Mouse (Mus musculus) NIH3T3 (cell line): ENCODE results near the gene Mat1a.
A peak's percentile ranks its signal among the peaks of the same experiment; 100 is the strongest.

Experiments used
- DNase-seq: peaks from one replicate; pipeline ENCODE4 v3.0.0-alpha.2; 2012; ENCODE audit warnings: low read depth

The Mat1a gene

DNA sequence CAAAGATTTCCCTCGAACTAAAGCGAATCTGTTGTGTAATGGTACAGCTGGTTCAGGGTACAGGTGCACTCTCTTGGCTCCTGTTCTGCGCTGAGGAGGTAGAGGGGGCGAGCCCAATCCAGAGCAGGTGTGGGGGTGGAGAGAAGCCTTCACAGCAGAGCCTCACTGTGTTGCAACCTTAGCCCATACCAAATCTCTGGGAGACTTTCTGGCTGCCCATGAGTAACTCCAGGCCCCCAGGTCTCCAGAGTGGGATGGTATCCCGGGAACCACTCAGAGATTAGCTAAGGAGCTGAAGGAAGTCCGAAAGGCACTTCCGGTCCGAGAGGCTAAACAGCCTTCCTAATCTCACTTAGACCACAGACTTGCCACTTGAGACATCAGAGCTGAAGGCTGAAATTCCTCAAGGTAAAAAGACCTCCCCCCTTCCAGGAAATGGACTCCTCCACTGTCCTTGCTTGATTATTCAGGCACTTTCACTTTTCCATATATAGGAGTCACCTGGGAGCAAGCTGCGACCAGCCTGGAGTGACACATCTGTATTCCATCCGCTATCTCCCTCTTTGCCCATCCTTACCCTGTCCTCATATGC, at the start of gene Mat1a:
Gene Mat1a, plus strand, starts transcription at position 183 of the 592 bp plus-strand sequence.
- DNase-seq, result peak; percentile 4

DNA sequence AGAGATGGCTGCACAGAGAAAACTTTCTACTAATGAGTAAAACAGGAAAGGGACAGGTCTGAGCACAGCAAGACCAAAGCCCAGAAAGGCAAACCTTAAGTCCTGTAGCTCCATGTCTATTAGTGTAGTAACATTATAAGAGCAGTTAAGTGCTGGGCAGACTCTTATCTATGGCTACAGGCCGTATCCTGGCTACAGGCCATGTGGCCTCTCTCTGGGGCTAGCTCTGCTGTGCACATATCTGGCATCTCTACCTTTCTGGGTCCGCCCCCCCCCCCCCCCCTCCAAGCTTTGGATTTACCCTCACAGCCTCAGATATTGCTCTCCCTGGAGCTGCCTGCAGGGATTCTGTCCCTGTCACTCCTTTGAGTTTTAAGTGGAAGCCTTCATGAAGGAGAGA, 39.7 kb upstream of the Mat1a start:
- no peak for DNase-seq

DNA sequence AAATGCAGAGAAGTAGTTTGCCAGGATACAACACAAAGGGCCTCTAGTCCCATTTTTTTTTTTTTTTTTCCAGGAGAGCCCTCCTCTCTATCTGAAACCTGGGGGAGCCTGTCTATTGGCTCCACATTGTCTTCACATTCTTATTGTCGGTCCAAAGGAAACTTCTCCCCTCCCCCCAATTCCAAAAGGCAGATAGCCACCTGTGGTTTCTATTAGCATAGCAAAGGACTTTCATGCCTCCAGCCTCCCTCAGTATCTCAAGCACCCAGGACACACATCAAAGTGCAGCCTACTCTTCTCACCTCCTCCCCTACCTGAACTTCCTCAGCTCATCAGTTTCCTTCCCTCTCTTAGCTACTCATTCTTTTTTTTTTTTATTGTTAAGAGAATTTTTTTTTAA, 38.4 kb upstream of the Mat1a start:
- DNase-seq, result no peak

DNA sequence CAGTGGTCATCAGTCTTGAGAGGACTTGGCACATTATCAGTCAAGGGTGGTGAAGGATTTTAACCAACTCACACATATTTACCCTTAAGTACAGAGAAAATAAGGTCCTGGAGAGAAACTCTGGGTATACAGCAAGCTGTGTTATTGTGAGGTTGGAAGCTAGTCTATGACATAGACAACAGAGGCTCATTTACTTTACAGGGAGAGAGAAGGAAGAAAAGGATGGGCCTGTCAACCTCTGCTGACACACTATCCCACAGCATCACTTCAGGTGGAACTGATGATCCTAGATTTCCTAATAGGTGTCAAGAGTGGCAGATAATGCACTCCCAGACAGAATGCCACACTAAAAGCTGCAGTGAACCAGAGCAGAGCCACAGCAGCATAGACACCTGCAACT, 35.7 kb upstream of the Mat1a start, which contains the start of gene Dydc2:
Gene Dydc2, minus strand, starts transcription at position 101 of the 400 bp plus-strand sequence.
- no peak for DNase-seq

DNA sequence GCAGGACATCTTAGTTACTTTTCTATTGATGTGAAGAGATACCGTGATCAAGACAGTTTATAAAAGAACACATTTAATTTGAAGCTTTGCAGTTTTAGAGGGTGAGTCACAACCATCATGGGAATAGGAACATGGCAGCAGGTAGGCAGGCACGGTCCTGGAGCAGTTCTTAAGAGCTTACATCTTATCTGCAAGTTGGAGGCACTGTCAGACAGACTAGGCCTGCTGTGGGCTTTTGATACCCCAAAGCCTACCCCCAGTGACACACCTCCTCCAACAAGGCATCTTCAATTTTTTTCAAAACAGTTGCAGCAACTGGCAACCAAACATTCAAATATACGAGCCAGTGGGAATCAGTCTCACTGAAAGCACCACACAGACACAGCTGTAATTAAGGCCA, 34.5 kb upstream of the Mat1a start:
- DNase-seq, result no peak

DNA sequence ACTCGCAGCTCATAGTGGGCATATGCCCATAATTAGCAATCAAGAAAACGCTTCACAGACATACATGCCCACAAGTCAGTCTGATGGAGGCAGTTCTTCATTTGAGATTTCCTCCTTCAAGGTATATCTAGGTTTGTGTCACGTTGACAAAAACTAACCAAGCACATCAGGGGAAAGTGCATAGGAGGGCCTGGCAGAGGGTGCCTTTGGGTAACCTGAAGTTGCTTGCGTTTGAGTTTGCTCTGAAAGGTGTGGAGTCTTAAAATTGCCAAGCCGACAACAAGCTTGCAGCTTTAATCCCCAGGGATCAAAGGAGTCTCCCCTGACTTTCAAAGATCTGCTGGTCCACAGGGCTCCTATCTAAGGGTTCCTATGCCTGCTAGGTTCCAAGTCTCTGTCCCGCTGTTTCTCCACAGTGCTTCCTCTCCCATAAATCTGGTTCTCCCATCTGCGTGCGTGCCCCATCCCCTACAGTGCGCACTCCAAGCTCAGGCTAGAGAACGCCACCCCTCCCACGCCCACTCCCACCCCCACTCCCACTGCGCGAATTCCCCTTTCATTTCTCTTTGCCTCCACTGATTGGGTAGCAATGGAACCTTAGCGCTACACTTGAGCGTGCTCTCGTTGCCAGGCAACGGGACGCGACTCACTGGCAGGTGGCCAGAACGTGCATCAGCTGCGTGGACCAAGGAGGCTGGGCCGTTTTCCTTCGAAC, 32.4 kb upstream of the Mat1a start, which contains the start of gene Dydc1:
Gene Dydc1, plus strand, starts transcription at position 683 of the 715 bp plus-strand sequence.
- DNase-seq, result peak; percentile 38

DNA sequence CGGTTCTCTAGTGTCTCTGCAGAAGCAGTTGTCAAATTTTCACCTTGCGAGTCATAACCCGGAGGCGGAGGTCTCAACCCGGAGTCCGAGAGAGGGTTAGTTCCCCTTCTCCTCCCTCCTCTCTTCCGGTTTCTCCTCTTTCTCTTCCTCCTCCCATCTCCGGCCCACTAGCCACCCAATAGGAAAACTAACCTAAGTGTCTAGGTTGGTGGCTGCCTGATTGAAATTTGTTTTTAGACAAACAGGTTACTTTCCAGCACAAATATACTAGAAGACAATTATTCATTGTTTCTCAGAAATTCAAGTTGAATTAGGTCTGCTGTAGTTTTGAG, 31.9 kb upstream of the Mat1a start:
- no peak for DNase-seq

DNA sequence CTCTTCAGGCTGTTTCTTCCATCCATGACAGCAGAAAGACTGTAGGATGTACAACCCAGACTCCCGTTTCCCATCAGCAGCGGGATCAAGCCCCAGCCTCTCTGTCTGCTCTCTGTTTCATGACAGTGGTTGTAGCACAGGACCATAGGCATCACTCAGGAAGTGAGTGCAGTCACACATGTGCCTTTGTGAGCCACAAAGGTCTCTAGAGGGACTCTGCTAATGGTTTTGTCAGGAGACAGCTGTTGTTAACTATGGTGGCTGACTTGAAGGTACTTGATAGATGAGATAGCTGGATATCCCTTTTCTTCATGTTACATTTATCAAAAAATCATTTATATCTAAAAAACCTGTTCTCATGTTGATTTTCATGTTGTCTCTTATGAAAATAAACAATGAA, 22.4 kb upstream of the Mat1a start:
- no peak for DNase-seq

DNA sequence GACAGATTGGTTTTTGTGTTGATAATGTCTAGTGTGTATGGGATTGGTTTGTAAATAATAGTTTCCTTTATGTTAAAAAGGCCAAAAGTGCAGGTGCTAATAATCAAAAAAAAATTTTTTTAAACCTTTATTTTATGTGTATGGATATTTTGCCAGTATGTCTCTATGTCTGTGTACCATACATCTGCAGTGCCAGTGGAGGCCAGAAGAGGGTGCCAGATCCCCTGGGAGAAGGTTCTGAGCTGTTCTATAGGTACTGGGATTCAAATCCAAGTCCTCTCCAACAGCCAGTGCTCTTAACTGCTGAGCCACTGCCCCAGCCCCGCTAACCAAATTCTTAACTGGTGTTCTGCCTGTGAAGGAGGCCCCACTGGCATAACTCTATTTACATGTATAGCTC, 17.3 kb upstream of the Mat1a start:
- peak; percentile 41 for DNase-seq

DNA sequence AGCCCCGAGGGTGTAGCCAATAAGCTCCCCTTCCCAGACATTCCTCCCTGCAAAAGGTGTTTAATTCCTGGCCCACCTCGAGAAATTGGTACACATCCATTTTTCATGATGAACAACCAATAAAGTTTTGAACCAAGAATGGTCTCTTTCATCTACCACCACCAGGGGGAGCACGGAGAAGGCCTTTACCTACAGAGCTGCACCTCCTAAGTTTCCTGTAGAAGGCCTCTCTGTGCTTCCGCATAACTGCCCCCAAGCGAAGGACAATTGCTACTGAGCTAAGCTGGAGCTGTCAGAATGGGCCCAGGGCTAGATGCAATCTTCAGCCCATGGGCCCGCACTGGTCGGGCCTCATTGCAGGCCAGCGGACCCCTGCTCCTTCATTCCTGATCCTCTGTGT, 14.1 kb upstream of the Mat1a start:
- DNase-seq, result peak; percentile 53

DNA sequence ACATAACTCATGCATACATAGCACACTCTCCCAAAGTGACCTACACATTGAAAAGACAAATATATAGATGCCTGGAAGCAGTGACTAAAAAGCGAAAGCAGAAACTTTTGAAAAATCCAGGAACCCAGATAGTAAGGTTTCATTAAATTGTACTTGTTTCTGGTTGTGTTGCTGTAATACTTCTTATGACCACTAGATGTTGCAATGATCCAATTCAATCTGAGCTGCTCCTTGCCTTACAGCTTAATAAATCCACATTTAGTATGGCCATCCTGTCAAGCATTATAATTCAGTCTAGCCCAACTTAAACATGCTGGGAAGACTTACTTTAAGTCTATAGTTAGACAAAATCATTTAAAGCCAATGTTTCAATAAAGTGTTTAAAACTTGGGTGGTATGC, 10.7 kb upstream of the Mat1a start:
- peak; percentile 49 for DNase-seq

DNA sequence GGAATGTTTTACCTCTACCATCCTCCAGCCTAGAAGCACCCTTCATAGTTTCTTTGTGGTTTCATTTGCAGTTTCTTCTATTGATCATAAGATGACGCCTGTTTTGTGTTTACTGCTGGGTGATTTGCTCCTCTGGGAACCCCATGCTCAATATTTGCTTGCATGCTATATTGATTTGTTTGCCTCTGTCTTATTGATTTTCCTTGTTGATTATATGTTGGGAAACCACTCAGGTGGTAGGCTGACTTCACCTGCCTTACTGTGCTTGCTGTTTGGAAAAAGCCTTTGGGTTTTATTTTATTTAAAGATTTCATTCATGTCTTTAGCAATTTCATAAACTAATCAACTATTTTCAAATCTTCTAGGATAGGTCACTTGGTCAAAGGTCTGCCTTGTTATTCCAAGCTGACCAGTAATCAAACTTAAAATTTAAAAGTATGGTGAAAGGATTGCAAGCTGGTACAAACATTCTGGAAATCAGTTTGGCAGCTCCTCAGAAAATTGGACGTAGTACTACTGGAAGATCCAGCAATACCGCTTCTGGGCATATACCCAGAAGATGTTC, 8.5 kb upstream of the Mat1a start:
- DNase-seq, result no peak

DNA sequence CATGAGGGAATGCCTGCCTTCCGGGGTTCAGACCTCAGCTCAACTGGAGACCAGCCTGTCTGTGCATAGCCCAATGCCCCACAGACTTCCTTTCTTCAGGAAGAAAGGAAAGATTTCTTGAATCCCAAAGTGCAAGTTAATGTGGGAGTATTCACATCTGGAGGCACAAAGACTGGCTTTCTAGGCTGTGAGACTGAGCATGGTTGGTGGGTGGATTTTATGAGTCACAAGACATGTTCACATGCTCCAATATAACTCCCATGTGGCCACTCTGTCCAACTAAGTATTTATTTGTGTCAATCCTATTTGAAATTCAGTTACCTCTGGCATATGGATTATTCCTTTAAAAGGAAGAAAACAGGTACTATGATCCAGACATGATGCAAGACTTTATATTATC, 6.1 kb upstream of the Mat1a start:
- peak; percentile 23 for DNase-seq

DNA sequence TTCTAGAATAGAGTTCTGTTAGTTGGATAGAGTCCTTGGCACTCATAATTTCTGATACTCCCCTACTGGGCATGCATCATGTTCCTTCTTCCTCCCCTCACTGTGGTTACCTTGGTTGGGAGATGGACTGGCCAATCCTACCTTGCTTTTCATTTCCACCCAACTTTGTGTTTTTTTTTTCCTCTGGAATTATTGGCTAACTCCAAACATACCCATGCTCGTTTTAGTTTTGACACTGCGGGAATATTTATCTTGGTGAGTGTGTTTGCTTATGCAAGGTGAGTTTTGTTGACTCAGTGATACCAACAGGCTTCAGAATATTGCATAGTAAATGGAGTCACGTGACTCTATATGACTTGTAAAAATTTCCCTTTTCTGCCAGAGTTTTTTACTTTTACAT, 4.1 kb upstream of the Mat1a start:
- DNase-seq, result no peak

DNA sequence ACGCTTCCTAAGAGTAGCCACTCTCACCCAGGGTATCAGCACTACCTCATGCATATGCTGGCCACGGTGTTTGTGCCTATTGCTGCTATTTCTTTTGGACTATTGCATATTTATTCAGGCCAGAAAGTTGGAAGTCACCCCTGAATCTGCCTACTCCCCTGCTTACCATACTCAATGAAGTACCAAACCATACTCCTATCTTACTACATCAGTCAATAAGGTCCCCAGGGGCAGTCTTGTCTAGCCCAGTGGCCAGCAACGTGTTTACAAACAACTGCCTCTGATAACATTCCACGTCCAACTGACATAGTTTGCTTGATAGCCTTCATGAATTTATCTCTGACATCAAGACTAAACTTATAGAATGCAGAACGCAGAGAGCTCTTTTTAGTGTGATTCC, 3.6 kb upstream of the Mat1a start:
- no peak for DNase-seq

DNA sequence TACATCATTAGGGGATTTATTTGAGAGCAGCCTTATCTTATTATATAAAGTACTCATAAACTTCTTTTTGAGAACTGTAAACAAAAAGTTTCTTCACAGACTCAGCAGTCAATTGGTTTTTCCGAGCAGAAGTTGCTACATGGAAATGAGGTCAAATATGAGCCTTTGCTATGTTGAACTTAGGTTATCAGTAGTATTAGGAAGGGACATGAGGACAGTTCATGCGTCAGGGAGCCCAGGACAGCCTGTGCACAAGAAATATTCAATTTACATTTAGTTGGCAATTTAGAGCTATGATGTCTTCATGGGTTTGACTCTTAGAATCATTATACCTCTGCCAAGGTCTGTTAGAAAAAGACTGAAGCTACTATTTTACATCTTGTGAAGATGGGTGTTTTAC, 2.6 kb upstream of the Mat1a start:
- no peak for DNase-seq

DNA sequence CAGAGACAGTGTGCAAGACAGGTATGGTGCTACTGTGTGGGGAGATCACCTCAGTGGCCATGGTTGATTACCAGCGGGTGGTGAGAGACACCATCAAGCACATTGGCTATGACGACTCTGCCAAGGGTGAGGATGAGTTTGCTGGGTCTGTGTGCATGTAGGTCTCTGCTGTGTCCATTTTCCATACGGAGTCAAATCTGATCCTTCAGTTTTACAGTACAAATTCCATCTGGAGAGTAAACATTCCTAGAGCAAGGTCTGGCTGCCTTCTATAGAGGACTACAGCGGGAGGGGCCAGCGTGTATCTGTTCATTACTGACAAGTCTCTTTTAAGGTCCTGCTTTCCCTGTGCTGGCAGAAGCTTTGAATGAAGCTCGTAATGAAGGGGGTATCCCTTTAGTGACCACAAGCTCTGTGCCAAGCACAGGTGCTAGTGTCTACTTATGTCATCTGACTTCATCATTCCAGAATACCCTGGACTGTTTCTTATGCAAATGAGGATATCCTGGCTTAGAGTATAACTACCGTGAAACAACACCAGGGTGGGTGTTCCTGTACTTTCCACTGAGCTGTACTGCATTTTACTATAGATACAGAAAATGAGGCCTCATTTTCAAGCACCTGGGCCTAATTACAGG, 6.3 kb downstream of the Mat1a start:
- no peak for DNase-seq

DNA sequence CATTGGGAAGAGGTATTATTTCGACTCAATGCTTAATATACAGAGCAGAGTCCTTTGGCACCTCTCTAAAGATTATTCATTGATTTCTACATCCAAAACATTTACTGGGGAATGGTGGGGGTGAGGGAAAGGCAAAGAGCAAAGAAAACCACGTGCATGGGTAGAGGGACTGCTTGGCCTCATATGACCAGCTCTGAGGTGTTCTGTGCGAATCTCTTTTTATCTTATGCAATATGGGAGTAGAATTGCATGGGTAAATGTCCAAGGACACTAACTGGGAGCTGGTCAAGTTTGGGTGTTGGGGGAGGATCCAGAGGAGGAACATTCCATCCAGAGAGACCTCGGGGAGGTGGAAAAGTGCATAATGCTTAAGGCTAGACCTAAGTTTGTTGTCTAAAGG, 8.1 kb downstream of the Mat1a start:
- no peak for DNase-seq

DNA sequence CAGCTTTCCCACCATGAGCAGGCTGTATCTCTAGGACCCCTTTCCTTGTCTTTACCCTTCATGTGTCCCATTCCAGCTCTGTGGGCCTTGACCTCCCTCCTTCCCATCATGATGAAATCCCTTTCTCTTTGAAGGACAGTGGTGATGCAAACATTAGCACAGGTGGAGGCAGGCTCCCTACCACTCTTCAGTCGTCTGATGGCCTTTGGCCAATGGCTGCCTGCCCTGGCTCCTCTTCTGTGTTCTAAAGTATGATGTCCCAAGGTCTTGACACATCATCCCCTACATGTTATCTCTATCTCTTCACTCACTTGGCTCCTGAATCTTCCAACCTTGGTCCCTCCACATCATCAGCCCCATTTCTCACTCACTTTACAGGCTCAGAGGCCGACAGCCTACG, 11.4 kb downstream of the Mat1a start:
- no peak for DNase-seq

DNA sequence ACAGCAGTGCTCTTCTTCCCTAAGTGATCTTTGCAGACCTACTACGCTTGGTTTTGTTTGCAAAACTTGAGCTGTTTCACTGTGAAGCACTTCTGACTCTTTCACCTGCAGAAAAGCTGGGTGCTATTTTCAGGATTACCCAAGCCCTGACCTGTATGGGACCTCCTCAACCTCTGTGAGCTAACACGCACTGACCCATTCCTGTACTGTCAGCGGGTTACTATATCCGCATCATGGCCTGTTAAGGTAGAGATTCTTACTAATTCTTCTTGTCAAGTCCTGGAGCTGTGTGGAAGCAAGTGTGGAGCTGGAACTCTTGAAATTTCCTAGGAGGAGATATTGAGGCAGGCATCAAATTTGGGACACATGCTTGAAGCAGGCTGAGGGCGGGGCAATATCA, 19.8 kb downstream of the Mat1a start:
- no peak for DNase-seq

DNA sequence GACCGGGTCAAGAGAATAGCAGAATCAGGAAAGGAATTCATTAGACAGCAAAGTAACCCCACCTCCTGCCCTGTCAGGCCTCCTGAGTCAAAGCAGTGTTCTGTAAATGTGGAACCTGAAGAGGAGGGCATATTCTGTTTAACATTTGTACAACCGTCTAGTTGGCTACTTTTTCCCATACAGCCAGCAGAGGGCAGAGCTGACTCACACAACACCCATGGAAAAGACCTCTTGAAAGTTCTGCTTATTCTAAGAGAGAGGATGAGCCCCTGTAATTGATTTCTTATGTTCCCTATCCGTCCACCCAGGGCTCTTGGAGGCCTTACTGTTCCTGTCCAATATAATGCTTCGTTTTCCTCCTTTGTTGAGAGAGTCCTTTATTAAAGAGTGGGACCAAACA, 23.2 kb downstream of the Mat1a start:
- DNase-seq, result peak; percentile 57

DNA sequence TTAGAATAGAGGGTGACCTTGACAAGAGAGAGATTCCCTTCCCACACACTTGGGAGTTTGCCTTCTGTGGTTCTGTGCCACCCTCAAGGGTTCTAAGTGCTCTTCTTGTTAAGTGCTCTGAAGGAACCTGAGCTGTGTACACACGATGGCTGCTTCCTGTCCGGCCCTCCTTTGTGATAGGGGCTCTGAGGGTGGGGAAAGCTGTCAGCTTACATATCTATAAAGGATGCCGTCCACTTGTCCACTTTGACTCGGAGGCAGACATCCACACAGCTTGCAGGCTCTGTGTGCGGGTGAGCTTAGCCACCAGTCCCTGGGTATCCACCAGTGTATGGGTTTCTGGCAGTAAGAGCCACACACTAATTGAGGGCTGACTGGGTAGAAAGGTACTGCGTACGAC, 26.7 kb downstream of the Mat1a start, which contains the start of gene Sftpa1:
Gene Sftpa1, plus strand, starts transcription at position 243 of the 400 bp plus-strand sequence.
- DNase-seq, result no peak

DNA sequence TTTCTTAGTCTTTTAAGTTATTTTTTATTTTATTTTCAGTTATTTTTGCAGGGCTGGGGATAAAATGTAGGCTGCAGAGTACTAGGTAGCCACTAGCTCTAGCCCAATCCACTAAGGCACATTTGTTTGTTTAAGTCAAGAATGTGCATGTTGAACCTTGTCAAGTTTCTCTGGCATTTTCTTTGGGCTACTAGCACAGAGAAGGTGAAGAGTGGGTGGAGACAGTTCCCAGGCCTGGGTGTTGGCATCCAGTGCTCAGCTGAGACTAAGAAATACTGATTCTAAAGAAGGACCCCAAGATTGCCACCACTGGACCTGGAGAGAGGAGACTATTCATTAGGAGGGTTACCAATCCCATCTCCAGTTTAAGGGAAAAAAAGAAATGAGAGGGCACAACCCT, 32.2 kb downstream of the Mat1a start:
- DNase-seq, result no peak
